Mouse (Mus musculus) liver, embryonic 14.5 days (tissue): ENCODE results near the gene Ak2. TPM values are rescaled to one million over a fixed set of nuclear protein-coding genes. Genes with fewer than 3 reads are reported as not detected.
A peak's percentile ranks its signal among the peaks of the same experiment; 100 is the strongest.

Experiments
- ATAC-seq: fragments of 200-750 bp; cut with Nextera tagmentation; 2 replicates; pipeline ENCODE4 v1.8.0; 2017; ENCODE audit warnings: moderate number of reproducible peaks, mild to moderate bottlenecking, moderate library complexity; ENCODE audit not compliant: insufficient read depth
- DNase-seq, 3 experiments: peaks; one replicate each; pipeline ENCODE4 v3.0.0-alpha.2; 2012 to 2013; ENCODE audit warnings: low read depth in 3 of 3, low spot score in 3 of 3
- H3K27ac ChIP-seq: fragments of 300-500 bp; sonication (generic); 2 replicates; pipeline ENCODE4 v1.5.1; 2014; ENCODE audit warnings: moderate library complexity, mild to moderate bottlenecking, control low read depth, inconsistent platforms
- H3K27me3 ChIP-seq: fragments of 300-500 bp; sonication (generic); 2 replicates; pipeline ENCODE4 v1.6.1; 2014; ENCODE audit warnings: mild to moderate bottlenecking, low read length, moderate library complexity; ENCODE audit not compliant: control insufficient read depth, insufficient read depth
- H3K36me3 ChIP-seq: fragments of 300-500 bp; sonication (generic); replicated peaks from 2 replicates; pipeline ENCODE4 v1.6.1; 2014; ENCODE audit warnings: low read depth; ENCODE audit not compliant: control insufficient read depth, insufficient read depth
- H3K4me1 ChIP-seq, 2 experiments: fragments of 200-500 bp in 1 of 2; fragments of 300-500 bp in 1 of 2; sonication (generic) in 1 of 2; replicated peaks; 2 replicates each; pipeline ENCODE4 v1.6.1; 2012 to 2014; ENCODE audit warnings: antibody characterized with exemption in 1 of 2, inconsistent platforms in 1 of 2, low read length in 1 of 2; ENCODE audit not compliant: control insufficient read depth in 2 of 2, insufficient read depth in 2 of 2
- H3K4me2 ChIP-seq: fragments of 300-500 bp; sonication (generic); 2 replicates; pipeline ENCODE4 v1.6.1; 2014; ENCODE audit warnings: low read depth, mild to moderate bottlenecking, control low read depth, moderate library complexity
- H3K4me3 ChIP-seq, 2 experiments: fragments of 200-500 bp in 1 of 2; fragments of 300-500 bp in 1 of 2; sonication (generic) in 1 of 2; 2 replicates each; pipeline ENCODE4 v1.5.1; 2012 to 2014; ENCODE audit warnings: low read depth in 2 of 2, low read length in 2 of 2, mild to moderate bottlenecking in 2 of 2, control low read depth in 1 of 2, inconsistent platforms in 1 of 2, moderate library complexity in 1 of 2; ENCODE audit not compliant: insufficient read depth in 1 of 2
- H3K9ac ChIP-seq: fragments of 300-500 bp; sonication (generic); replicated peaks from 2 replicates; pipeline ENCODE4 v1.6.1; 2014; ENCODE audit warnings: mild to moderate bottlenecking, control low read depth, moderate library complexity
- H3K9me3 ChIP-seq: fragments of 300-500 bp; sonication (generic); 2 replicates; pipeline ENCODE4 v1.6.1; 2016; ENCODE audit warnings: low read length, mixed read lengths; ENCODE audit not compliant: control insufficient read depth
- CTCF ChIP-seq: IDR thresholded peaks from 2 replicates; pipeline ENCODE4 v1.5.1; 2016; ENCODE audit warnings: antibody characterized with exemption, low read depth, control low read depth
- EP300 ChIP-seq: IDR thresholded peaks from 2 replicates; pipeline ENCODE4 v1.6.1; 2016; ENCODE audit warnings: antibody characterized with exemption, low read depth
- WGBS: fragments of 180-500 bp; shearing (Covaris S2); extraction: QIAGEN DNeasy Blood & Tissue Kit; methylation state at CpG from one replicate; pipeline ENCODE4 v1.1.7; 2014; ENCODE audit not compliant: insufficient replicate concordance; 5-methylcytosine and 5-hydroxymethylcytosine counted together
- polyA plus RNA-seq, 2 experiments: library from polyadenylated mRNA; depleted of rRNA in 1 of 2; stranded (reverse) in 1 of 2; unstranded in 1 of 2; fragments of >200 nt; fragmentation: Nextera tagmentation in 1 of 2; extraction: Ambion mirVana in 1 of 2; gene quantifications; 2 replicates each; pipeline versions ENCODE4 v1.2.1 to v1.2.3; 2012 to 2014

Ak2 gene
- polyA plus RNA-seq, 2 experiments, result 68.3 to 94.0 TPM

GRCm38 (mm10) chr4:128971065-128971694, 20.6 kb upstream of the Ak2 start:
- ATAC-seq (no peak), DNase-seq (peak in 1 of 3 experiments; percentile 41)
- Histone ChIP-seq H3K4me1 (peaks cover 0 to 3% of the 10 kb centered on the region in 2 experiments; a peak in 2 of 4 replicates), H3K9ac (no peak overlapping the region), H3K27ac (no peak overlapping the region), H3K9me3 (no peaks in the 10 kb centered on the region), H3K27me3 (no peaks in the 10 kb centered on the region), H3K4me3 (no peak overlapping the region), H3K4me2 (no peak overlapping the region), H3K36me3 (no peaks in the 10 kb centered on the region)
- WGBS, result 33% methylated on average over 14 of the region's 14 CpGs
- TF ChIP-seq EP300 (no peak), CTCF (peak; percentile 84)

- no peak overlapping the region for H3K27ac ChIP-seq
- H3K4me3 ChIP-seq, result no peak overlapping the region
- ATAC-seq (no peak), DNase-seq (no peak)
- no peak overlapping the region for H3K9ac ChIP-seq
- H3K36me3 ChIP-seq, result no peaks in the 10 kb centered on the region
- peaks cover 0 to 8% of the 10 kb centered on the region in 2 experiments; a peak in 2 of 4 replicates for H3K4me1 ChIP-seq
- no peaks in the 10 kb centered on the region for H3K9me3 ChIP-seq
- no peaks in the 10 kb centered on the region for H3K27me3 ChIP-seq
- TF ChIP-seq EP300 (no peak), CTCF (no peak)
- WGBS, result 69% methylated on average over 8 of the region's 8 CpGs
- no peak overlapping the region for H3K4me2 ChIP-seq
These were observed 17.1 kb upstream of the Ak2 start for GRCm38 (mm10) chr4:128974677-128975076.

GRCm38 (mm10) chr4:128976577-128976976, 15.2 kb upstream of the Ak2 start:
- H3K9ac ChIP-seq, result no peak overlapping the region
- peaks cover 0 to 12% of the 10 kb centered on the region in 2 experiments; a peak in 2 of 4 replicates for H3K4me1 ChIP-seq
- DNase-seq (no peak), ATAC-seq (no peak)
- no peaks in the 10 kb centered on the region for H3K36me3 ChIP-seq
- no peak overlapping the region for H3K4me2 ChIP-seq
- H3K4me3 ChIP-seq, result no peak overlapping the region
- no peaks in the 10 kb centered on the region for H3K27me3 ChIP-seq
- WGBS, result 63% methylated on average over 4 of the region's 4 CpGs
- TF ChIP-seq EP300 (no peak), CTCF (no peak)
- no peak overlapping the region for H3K27ac ChIP-seq
- no peaks in the 10 kb centered on the region for H3K9me3 ChIP-seq

GRCm38 (mm10) chr4:128977217-128977616, 14.5 kb upstream of the Ak2 start:
- no peak overlapping the region for H3K27ac ChIP-seq
- H3K36me3 ChIP-seq, result no peaks in the 10 kb centered on the region
- DNase-seq (no peak), ATAC-seq (no peak)
- H3K9me3 ChIP-seq, result no peaks in the 10 kb centered on the region
- no peak overlapping the region for H3K9ac ChIP-seq
- WGBS, result 54% methylated on average over 3 of the region's 3 CpGs
- H3K4me2 ChIP-seq, result no peak overlapping the region
- peaks cover 0 to 15% of the 10 kb centered on the region in 2 experiments; a peak in 2 of 4 replicates for H3K4me1 ChIP-seq
- TF ChIP-seq CTCF, result no peak
- TF ChIP-seq EP300, result no peak
- H3K27me3 ChIP-seq, result no peaks in the 10 kb centered on the region
- no peak overlapping the region for H3K4me3 ChIP-seq

- peaks cover 0 to 17% of the 10 kb centered on the region in 2 experiments; a peak in 2 of 4 replicates for H3K4me1 ChIP-seq
- WGBS, result 23% methylated on average over 1 of the region's 1 CpGs
- DNase-seq (no peak), ATAC-seq (no peak)
- H3K4me3 ChIP-seq, result no peak overlapping the region
- no peaks in the 10 kb centered on the region for H3K36me3 ChIP-seq
- no peak overlapping the region for H3K27ac ChIP-seq
- H3K27me3 ChIP-seq, result no peaks in the 10 kb centered on the region
- H3K9ac ChIP-seq, result no peak overlapping the region
- H3K4me2 ChIP-seq, result no peak overlapping the region
- H3K9me3 ChIP-seq, result no peaks in the 10 kb centered on the region
- TF ChIP-seq CTCF (no peak), EP300 (no peak)
These were observed 13.1 kb upstream of the Ak2 start for GRCm38 (mm10) chr4:128978634-128979033.
